Mouse (Mus musculus): Measurements from ENCODE around the gene Tmem38b. TPM values are rescaled to one million over a fixed set of nuclear protein-coding genes. Genes with fewer than 3 reads are reported as not detected.

Tmem38b gene
- polyA plus RNA-seq, 1 experiment from 2014 or later = 4.7 TPM

DNA sequence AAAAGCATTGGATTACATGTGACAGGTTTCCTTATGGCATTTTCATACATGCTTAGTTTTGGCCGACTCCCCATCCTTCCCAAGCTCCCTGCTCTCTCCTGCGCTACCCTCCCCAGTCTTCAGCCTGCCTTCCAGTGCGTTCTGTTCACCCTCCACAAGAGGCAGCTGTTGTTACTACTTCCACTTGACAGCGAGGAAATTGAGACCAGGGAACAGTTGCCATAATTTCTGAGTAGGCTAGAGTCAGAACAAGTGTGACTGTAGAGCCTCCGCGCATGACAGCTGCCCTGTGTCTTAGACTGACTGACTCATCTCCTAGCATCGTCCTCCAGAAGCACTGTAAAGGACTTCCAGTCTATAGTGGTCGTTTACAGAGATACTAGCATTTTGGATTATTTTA is 17.7 kb downstream of the Tmem38b start:
- 74% methylated on average over 8 of the region's 8 CpGs for WGBS
- Histone ChIP-seq H3K4me2 (ENCODE audit: low read depth) (no peak overlapping the region), H3K9ac (ENCODE audit: low read length) (no peak overlapping the region), H3K4me3 (ENCODE audit: low read depth, low read length) (no peak overlapping the region), H3K27ac (ENCODE audit: low read depth, low read length) (no peak overlapping the region), H3K36me3 (ENCODE audit: control insufficient read depth, insufficient read depth, low read length) (no peaks in the 10 kb centered on the region), H3K4me1 (ENCODE audit: control insufficient read depth, insufficient read depth, low read length) (no peaks in the 10 kb centered on the region), H3K9me3 (ENCODE audit: control insufficient read depth, low read length) (no peaks in the 10 kb centered on the region), H3K27me3 (ENCODE audit: control insufficient read depth, insufficient read depth, low read length) (no peaks in the 10 kb centered on the region)
- DNase-seq (ENCODE audit: low spot score) (no peak), ATAC-seq (ENCODE audit: insufficient read depth, low FRiP score, low TSS enrichment) (no peak)

DNA sequence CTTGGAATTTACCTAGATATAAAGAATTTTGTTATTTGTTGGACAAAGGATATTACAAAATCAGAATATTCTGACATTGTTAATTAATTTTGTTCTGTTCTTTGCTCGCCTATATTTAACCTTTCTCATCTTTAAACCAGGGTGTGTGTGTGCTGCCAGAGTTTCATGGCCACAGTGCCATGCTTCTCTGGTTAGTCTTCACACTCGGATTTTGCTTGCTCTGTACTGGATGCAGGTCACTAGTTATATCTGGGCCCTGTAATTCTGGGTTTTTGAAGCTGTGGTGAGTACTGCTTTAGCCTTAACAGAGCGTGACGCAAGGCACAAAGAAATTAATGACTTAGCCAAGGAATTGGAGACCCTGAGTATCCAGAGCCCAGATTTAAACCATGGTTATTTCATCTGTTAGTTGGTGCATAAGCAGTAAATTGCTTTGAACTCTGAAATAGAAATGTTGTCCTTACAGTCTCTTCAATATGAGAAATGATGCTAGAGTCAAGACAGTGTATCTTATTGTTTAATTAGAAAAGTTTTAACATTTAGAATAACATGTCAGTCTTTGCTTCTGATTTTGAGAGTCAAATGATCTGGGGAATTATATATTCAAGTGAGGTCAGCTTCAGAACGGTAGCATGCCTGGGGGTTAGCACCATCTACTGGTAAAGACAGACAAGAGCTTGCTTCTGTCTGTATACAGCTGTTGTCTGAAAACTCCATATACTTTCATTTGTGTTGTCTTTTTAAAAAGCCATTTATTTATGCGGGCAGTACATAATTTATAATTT is 19.2 kb downstream of the Tmem38b start:
- 57% methylated on average over 6 of the region's 6 CpGs for WGBS

DNA sequence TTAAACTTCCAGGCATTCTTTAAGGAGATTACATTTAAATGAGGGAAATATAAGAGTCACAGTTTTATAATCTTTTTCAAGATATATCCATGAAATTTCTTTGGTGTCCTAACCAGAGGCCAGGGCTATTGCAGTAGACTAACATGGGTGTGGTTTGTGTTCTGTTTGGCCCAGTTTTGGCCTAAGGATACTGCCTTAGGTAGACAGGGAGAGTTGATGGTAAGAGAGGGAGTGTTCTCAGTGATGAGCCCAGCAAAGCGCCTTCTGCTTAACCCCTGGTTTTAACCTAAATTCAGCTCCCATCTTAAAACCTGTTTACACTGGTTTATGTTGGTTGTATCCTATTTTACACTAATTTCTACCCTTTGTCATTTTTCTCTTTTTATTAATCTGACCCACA is 19.8 kb downstream of the Tmem38b start:
- Histone ChIP-seq H3K27me3 (ENCODE audit: control insufficient read depth, insufficient read depth, low read length) (no peaks in the 10 kb centered on the region), H3K9me3 (ENCODE audit: control insufficient read depth, low read length) (no peaks in the 10 kb centered on the region), H3K27ac (ENCODE audit: low read depth, low read length) (no peak overlapping the region), H3K9ac (ENCODE audit: low read length) (no peak overlapping the region), H3K4me1 (ENCODE audit: control insufficient read depth, insufficient read depth, low read length) (no peaks in the 10 kb centered on the region), H3K4me2 (ENCODE audit: low read depth) (no peak overlapping the region), H3K4me3 (ENCODE audit: low read depth, low read length) (no peak overlapping the region), H3K36me3 (ENCODE audit: control insufficient read depth, insufficient read depth, low read length) (no peaks in the 10 kb centered on the region)
- ATAC-seq (ENCODE audit: insufficient read depth, low FRiP score, low TSS enrichment) = no peak
- DNase-seq (ENCODE audit: low spot score) = no peak
- WGBS = 95% methylated on average over 1 of the region's 1 CpGs

More for the DNA sequence above, 19.2 kb downstream of the Tmem38b start:
- DNase-seq (ENCODE audit: low spot score) = peak; percentile 23
- no peaks in the 10 kb centered on the region for H3K9me3 ChIP-seq (ENCODE audit: control insufficient read depth, low read length)
- H3K4me2 ChIP-seq (ENCODE audit: low read depth) = no peak overlapping the region
- H3K9ac ChIP-seq (ENCODE audit: low read length) = no peak overlapping the region
- no peaks in the 10 kb centered on the region for H3K27me3 ChIP-seq (ENCODE audit: control insufficient read depth, insufficient read depth, low read length)
- no peaks in the 10 kb centered on the region for H3K4me1 ChIP-seq (ENCODE audit: control insufficient read depth, insufficient read depth, low read length)
- no peak overlapping the region for H3K4me3 ChIP-seq (ENCODE audit: low read depth, low read length)
- no peaks in the 10 kb centered on the region for H3K36me3 ChIP-seq (ENCODE audit: control insufficient read depth, insufficient read depth, low read length)
- no peak overlapping the region for H3K27ac ChIP-seq (ENCODE audit: low read depth, low read length)
- ATAC-seq (ENCODE audit: insufficient read depth, low FRiP score, low TSS enrichment) = no peak

DNA sequence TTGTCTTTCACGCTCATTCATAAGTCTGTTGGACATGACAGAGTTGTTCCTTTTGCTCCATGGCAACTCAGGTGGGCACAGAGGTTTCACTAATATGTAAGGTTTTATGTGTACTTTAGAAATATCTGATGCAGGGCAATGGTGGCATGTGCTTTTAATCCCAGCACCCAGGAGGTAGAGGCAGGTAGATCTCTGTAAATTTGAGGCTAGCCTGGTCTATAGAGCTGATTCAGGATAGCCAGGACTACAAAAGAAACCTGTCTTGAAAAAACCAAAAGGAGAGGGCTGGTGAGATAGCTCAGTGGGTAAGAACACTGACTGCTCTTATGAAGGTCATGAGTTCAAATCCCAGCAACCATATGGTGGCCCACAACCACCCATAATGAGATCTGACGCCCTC is 20.5 kb downstream of the Tmem38b start:
- H3K36me3 ChIP-seq (ENCODE audit: control insufficient read depth, insufficient read depth, low read length) = no peaks in the 10 kb centered on the region
- H3K4me1 ChIP-seq (ENCODE audit: control insufficient read depth, insufficient read depth, low read length) = no peaks in the 10 kb centered on the region
- ATAC-seq (ENCODE audit: insufficient read depth, low FRiP score, low TSS enrichment) = no peak
- WGBS = 75% methylated on average over 2 of the region's 2 CpGs
- H3K4me3 ChIP-seq (ENCODE audit: low read depth, low read length) = no peak overlapping the region
- H3K27ac ChIP-seq (ENCODE audit: low read depth, low read length) = no peak overlapping the region
- H3K9ac ChIP-seq (ENCODE audit: low read length) = no peak overlapping the region
- no peak for DNase-seq (ENCODE audit: low spot score)
- H3K4me2 ChIP-seq (ENCODE audit: low read depth) = no peak overlapping the region
- no peaks in the 10 kb centered on the region for H3K9me3 ChIP-seq (ENCODE audit: control insufficient read depth, low read length)
- no peaks in the 10 kb centered on the region for H3K27me3 ChIP-seq (ENCODE audit: control insufficient read depth, insufficient read depth, low read length)

DNA sequence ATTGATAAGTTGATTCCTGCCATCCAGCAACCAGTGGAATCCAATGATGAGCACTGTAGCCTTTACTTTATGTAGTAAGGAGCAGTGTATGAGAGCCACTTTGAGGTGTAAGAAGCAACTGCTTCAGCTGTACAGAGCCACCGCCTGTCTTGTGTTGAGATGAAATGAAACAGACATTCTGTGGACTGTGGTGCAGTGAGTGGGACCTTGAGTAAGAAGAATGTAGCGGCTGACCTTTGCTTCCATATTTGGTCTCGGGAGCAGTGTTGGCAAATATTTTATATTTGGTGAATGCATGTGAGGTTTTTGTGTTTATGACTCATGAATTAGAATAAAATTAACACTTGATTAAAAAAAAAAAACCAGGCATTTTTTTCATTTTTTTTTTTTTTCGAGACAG is 21.7 kb downstream of the Tmem38b start:
- Histone ChIP-seq H3K27me3 (ENCODE audit: control insufficient read depth, insufficient read depth, low read length) (no peaks in the 10 kb centered on the region), H3K4me2 (ENCODE audit: low read depth) (no peak overlapping the region), H3K9me3 (ENCODE audit: control insufficient read depth, low read length) (no peaks in the 10 kb centered on the region), H3K4me1 (ENCODE audit: control insufficient read depth, insufficient read depth, low read length) (no peaks in the 10 kb centered on the region), H3K9ac (ENCODE audit: low read length) (no peak overlapping the region), H3K4me3 (ENCODE audit: low read depth, low read length) (no peak overlapping the region), H3K36me3 (ENCODE audit: control insufficient read depth, insufficient read depth, low read length) (no peaks in the 10 kb centered on the region), H3K27ac (ENCODE audit: low read depth, low read length) (no peak overlapping the region)
- 90% methylated on average over 4 of the region's 4 CpGs for WGBS
- DNase-seq (ENCODE audit: low spot score) = no peak
- no peak for ATAC-seq (ENCODE audit: insufficient read depth, low FRiP score, low TSS enrichment)

DNA sequence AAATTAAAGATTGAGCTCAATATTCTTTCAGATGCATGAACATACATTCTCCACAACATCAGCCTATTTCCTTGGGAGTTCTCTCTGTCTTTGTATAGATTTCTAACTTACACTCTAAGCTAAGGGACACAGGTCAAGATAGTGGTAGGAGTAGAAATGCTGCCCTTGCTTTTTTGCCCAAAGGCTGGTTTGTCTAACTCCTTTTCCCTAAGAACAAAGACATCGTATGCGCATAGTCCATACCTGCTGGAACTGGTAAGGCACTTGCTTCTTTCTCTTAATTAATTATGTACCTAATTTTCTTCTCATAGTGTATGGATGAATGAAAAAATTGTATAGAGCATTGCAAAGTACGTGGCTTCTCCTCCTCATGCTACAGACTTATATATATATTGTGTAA is 22.5 kb downstream of the Tmem38b start:
- no peak overlapping the region for H3K4me3 ChIP-seq (ENCODE audit: low read depth, low read length)
- H3K36me3 ChIP-seq (ENCODE audit: control insufficient read depth, insufficient read depth, low read length) = no peaks in the 10 kb centered on the region
- no peak overlapping the region for H3K4me2 ChIP-seq (ENCODE audit: low read depth)
- H3K27me3 ChIP-seq (ENCODE audit: control insufficient read depth, insufficient read depth, low read length) = no peaks in the 10 kb centered on the region
- no peak overlapping the region for H3K27ac ChIP-seq (ENCODE audit: low read depth, low read length)
- no peaks in the 10 kb centered on the region for H3K4me1 ChIP-seq (ENCODE audit: control insufficient read depth, insufficient read depth, low read length)
- ATAC-seq (ENCODE audit: insufficient read depth, low FRiP score, low TSS enrichment) = no peak
- 93% methylated on average over 3 of the region's 3 CpGs for WGBS
- no peak for DNase-seq (ENCODE audit: low spot score)
- no peaks in the 10 kb centered on the region for H3K9me3 ChIP-seq (ENCODE audit: control insufficient read depth, low read length)
- no peak overlapping the region for H3K9ac ChIP-seq (ENCODE audit: low read length)

- DNase-seq (ENCODE audit: low spot score) = no peak
- WGBS = 92% methylated on average over 8 of the region's 8 CpGs
- H3K4me1 ChIP-seq (ENCODE audit: control insufficient read depth, insufficient read depth, low read length) = no peaks in the 10 kb centered on the region
Observed at GRCm38 (mm10) chr4:53848816-53849215, 23.0 kb downstream of the Tmem38b start.

GRCm38 (mm10) chr4:53849804-53850203 is 24.0 kb downstream of the Tmem38b start:
- DNase-seq (ENCODE audit: low spot score) (no peak), ATAC-seq (ENCODE audit: insufficient read depth, low FRiP score, low TSS enrichment) (no peak)
- WGBS = no CpG with 5 or more reads among the region's 1 CpGs
- Histone ChIP-seq H3K9me3 (ENCODE audit: control insufficient read depth, low read length) (no peaks in the 10 kb centered on the region), H3K4me1 (ENCODE audit: control insufficient read depth, insufficient read depth, low read length) (no peaks in the 10 kb centered on the region), H3K9ac (ENCODE audit: low read length) (no peak overlapping the region), H3K36me3 (ENCODE audit: control insufficient read depth, insufficient read depth, low read length) (no peaks in the 10 kb centered on the region), H3K27ac (ENCODE audit: low read depth, low read length) (no peak overlapping the region), H3K4me2 (ENCODE audit: low read depth) (no peak overlapping the region), H3K4me3 (ENCODE audit: low read depth, low read length) (no peak overlapping the region), H3K27me3 (ENCODE audit: control insufficient read depth, insufficient read depth, low read length) (no peaks in the 10 kb centered on the region)

More at GRCm38 (mm10) chr4:53848816-53849215, 23.0 kb downstream of the Tmem38b start:
- Histone ChIP-seq H3K36me3 (ENCODE audit: control insufficient read depth, insufficient read depth, low read length) (no peaks in the 10 kb centered on the region), H3K4me2 (ENCODE audit: low read depth) (no peak overlapping the region), H3K27me3 (ENCODE audit: control insufficient read depth, insufficient read depth, low read length) (no peaks in the 10 kb centered on the region), H3K9me3 (ENCODE audit: control insufficient read depth, low read length) (no peaks in the 10 kb centered on the region), H3K27ac (ENCODE audit: low read depth, low read length) (no peak overlapping the region), H3K9ac (ENCODE audit: low read length) (no peak overlapping the region), H3K4me3 (ENCODE audit: low read depth, low read length) (no peak overlapping the region)
- no peak for ATAC-seq (ENCODE audit: insufficient read depth, low FRiP score, low TSS enrichment)

GRCm38 (mm10) chr4:53853333-53853732 is 27.5 kb downstream of the Tmem38b start:
- Histone ChIP-seq H3K27me3 (ENCODE audit: control insufficient read depth, insufficient read depth, low read length) (no peaks in the 10 kb centered on the region), H3K9me3 (ENCODE audit: control insufficient read depth, low read length) (no peaks in the 10 kb centered on the region), H3K36me3 (ENCODE audit: control insufficient read depth, insufficient read depth, low read length) (no peaks in the 10 kb centered on the region), H3K4me1 (ENCODE audit: control insufficient read depth, insufficient read depth, low read length) (no peaks in the 10 kb centered on the region), H3K9ac (ENCODE audit: low read length) (no peak overlapping the region), H3K4me3 (ENCODE audit: low read depth, low read length) (no peak overlapping the region), H3K27ac (ENCODE audit: low read depth, low read length) (no peak overlapping the region), H3K4me2 (ENCODE audit: low read depth) (no peak overlapping the region)
- ATAC-seq (ENCODE audit: insufficient read depth, low FRiP score, low TSS enrichment) (no peak), DNase-seq (ENCODE audit: low spot score) (no peak)
- WGBS = 94% methylated on average over 1 of the region's 1 CpGs

Measured in neural tube, embryonic 11.5 days (tissue).